In genomic region chr19:58178410-58178809, GRCm38 (mm10) we compare ENCODE assay signal across 22 mouse cellular contexts.
"Had no signal": no experiment of that assay in that cellular context is flagged by ENCODE, and none has a peak within 500 bp of the region (broad histone marks: within the 10 kb centered on the region; RNA-seq: fewer than 3 reads in every experiment).

No protein-coding gene starts in this region.

- H3K9me3 ChIP-seq: intestine, embryonic 15.5 days; liver, embryonic 12.5 days; liver, embryonic 15.5 days; midbrain, embryonic 13.5 days; neural tube, embryonic 12.5 days; neural tube, embryonic 15.5 days had no signal

- H3K4me3 ChIP-seq: intestine, embryonic 15.5 days; liver, embryonic 12.5 days; liver, embryonic 15.5 days; midbrain, embryonic 13.5 days; neural tube, embryonic 12.5 days; neural tube, embryonic 15.5 days had no signal

- H3K27me3 ChIP-seq: intestine, embryonic 15.5 days; liver, embryonic 12.5 days; liver, embryonic 15.5 days; neural tube, embryonic 12.5 days; neural tube, embryonic 15.5 days had no signal

- H3K4me1 ChIP-seq: intestine, embryonic 15.5 days; liver, embryonic 12.5 days; liver, embryonic 15.5 days; neural tube, embryonic 12.5 days had no signal

- H3K4me2 ChIP-seq: intestine, embryonic 15.5 days; liver, embryonic 12.5 days; liver, embryonic 15.5 days; midbrain, embryonic 13.5 days; neural tube, embryonic 12.5 days; neural tube, embryonic 15.5 days had no signal

- H3K9ac ChIP-seq: intestine, embryonic 15.5 days; liver, embryonic 12.5 days; liver, embryonic 15.5 days; midbrain, embryonic 13.5 days; neural tube, embryonic 12.5 days; neural tube, embryonic 15.5 days had no signal

- ATAC-seq: intestine, embryonic 15.5 days; liver, embryonic 12.5 days; midbrain, embryonic 13.5 days; midbrain, embryonic 16.5 days had no signal

- DNase-seq: kidney, adult 11 months; kidney, adult 8-10 months; kidney, postnatal 14 days; kidney, postnatal 4 days; left cerebral cortex, postnatal 4 days; liver; lung, adult 18-20 months; lung, postnatal 14 days; right cerebral cortex, adult 18-20 months; right cerebral cortex, postnatal 14 days; right cerebral cortex, postnatal 4 days; thymus, adult 18-20 months; thymus, postnatal 36 days had no signal

- H3K27ac ChIP-seq: intestine, embryonic 15.5 days; liver, embryonic 12.5 days; liver, embryonic 15.5 days; macrophage; midbrain, embryonic 13.5 days; neural tube, embryonic 12.5 days; neural tube, embryonic 15.5 days; stomach, postnatal 0 days had no signal

- H3K36me3 ChIP-seq: intestine, embryonic 15.5 days; liver, embryonic 12.5 days; liver, embryonic 15.5 days; midbrain, embryonic 13.5 days; neural tube, embryonic 12.5 days; neural tube, embryonic 15.5 days had no signal
